Comparison of ENCODE assay signal across 15 mouse cellular contexts in genomic region chr5:124410808-124411207, GRCm38 (mm10). TPM values are rescaled to one million over a fixed set of nuclear protein-coding genes. Genes with fewer than 3 reads are reported as not detected.
DNase-seq lines count a peak whose midpoint lies in the region; ATAC-seq and TF ChIP-seq lines count a peak whose summit lies in the region.
"Had no signal": no experiment of that assay in that cellular context is flagged by ENCODE, and none has a peak within 500 bp of the region (broad histone marks: within the 10 kb centered on the region; RNA-seq: fewer than 3 reads in every experiment).

No protein-coding gene starts in this region.

- no peak overlapping the region for H3K9ac ChIP-seq in heart, adult 2 months (ENCODE audit: low read depth, low read length)
- H3K9ac ChIP-seq in lung, embryonic 14.5 days = no peak overlapping the region
- H3K9ac ChIP-seq: liver, embryonic 13.5 days; midbrain, embryonic 12.5 days had no signal

- H3K4me3 ChIP-seq in heart, adult 2 months = no peak overlapping the region
- no peak overlapping the region for H3K4me3 ChIP-seq in lung, embryonic 14.5 days (ENCODE audit: low read depth, low read length)
- H3K4me3 ChIP-seq in E14TG2a.4 (replicated peaks; ENCODE audit: low read length) = no peak overlapping the region
- H3K4me3 ChIP-seq: liver, embryonic 13.5 days; midbrain, embryonic 12.5 days had no signal

- ATAC-seq in lung, embryonic 14.5 days (ENCODE audit: insufficient read depth) = no peak

- H3K4me2 ChIP-seq in lung, embryonic 14.5 days = no peak overlapping the region
- H3K4me2 ChIP-seq: heart, embryonic 11.5 days; liver, embryonic 13.5 days; midbrain, embryonic 12.5 days had no signal

- TF ChIP-seq POLR2A in heart, adult 2 months (IDR thresholded peaks at IDR 0.05; ENCODE audit: insufficient read depth, low read depth, low read length) = no peak

- TF ChIP-seq EP300 in heart, adult 2 months (IDR thresholded peaks at IDR 0.05; ENCODE audit: insufficient read depth, low read depth, low read length) = no peak

- intact Hi-C loops in heart, adult 2 months (cut with DNase I) = no loop called here

- 67% methylated on average over 3 of the region's 3 CpGs for WGBS in heart, adult 2 months
- WGBS in lung, embryonic 14.5 days = 75% methylated on average over 3 of the region's 3 CpGs

- DNase-seq in heart, adult 2 months = no peak
- DNase-seq in heart, adult 8-10 months (ENCODE audit: low spot score) = no peak
- DNase-seq in lung, embryonic 14.5 days = peak; percentile 14
- DNase-seq in lung, adult 18-20 months = no peak
- DNase-seq in induced T-regulatory cell, adult 2 months (ENCODE audit: low read depth) = peak; percentile 38
- DNase-seq in layer of hippocampus, postnatal 36 days = no peak
- DNase-seq in urinary bladder, postnatal 4 days (ENCODE audit: low spot score in 2 of 2) = no peak
- DNase-seq: adrenal gland, postnatal 25 days; cerebellum, adult 18-20 months; kidney, adult 8-10 months; liver, embryonic 13.5 days; right cerebral cortex, postnatal 14 days had no signal

- H3K27ac ChIP-seq in heart, adult 2 months = no peak overlapping the region
- no peak overlapping the region for H3K27ac ChIP-seq in lung, embryonic 14.5 days (ENCODE audit: low read depth)
- H3K27ac ChIP-seq: liver, embryonic 13.5 days; midbrain, embryonic 12.5 days had no signal

- no peaks in the 10 kb centered on the region for H3K9me3 ChIP-seq in lung, embryonic 14.5 days (ENCODE audit: low read depth, low read length)
- no peaks in the 10 kb centered on the region for H3K9me3 ChIP-seq in E14TG2a.4 (ENCODE audit: low read length)
- H3K9me3 ChIP-seq: liver, embryonic 13.5 days; midbrain, embryonic 12.5 days had no signal

- no peaks in the 10 kb centered on the region for H3K4me1 ChIP-seq in heart, adult 2 months (ENCODE audit: control insufficient read depth, insufficient read depth, low read length)
- H3K4me1 ChIP-seq in lung, embryonic 14.5 days (ENCODE audit: insufficient read depth) = no peaks in the 10 kb centered on the region
- peaks cover 15% of the 10 kb centered on the region for H3K4me1 ChIP-seq in E14TG2a.4 (replicated peaks; ENCODE audit: low read depth, low read length)
- H3K4me1 ChIP-seq: midbrain, embryonic 12.5 days had no signal

- TF ChIP-seq CTCF in heart, adult 2 months (IDR thresholded peaks at IDR 0.05) = peak; percentile 39
- TF ChIP-seq CTCF in lung, embryonic 14.5 days (IDR thresholded peaks at IDR 0.05; ENCODE audit: low read depth) = 0 out of 2 replicates have a peak, but pooled peaks have one; percentile 6
- peak; percentile 32 for TF ChIP-seq CTCF in E14TG2a.4 (conservative IDR thresholded peaks at IDR 0.05; ENCODE audit: low read length)

- H3K36me3 ChIP-seq in heart, adult 2 months (ENCODE audit: control insufficient read depth, insufficient read depth, low read length) = peaks cover 4% of the 10 kb centered on the region
- H3K36me3 ChIP-seq in lung, embryonic 14.5 days (ENCODE audit: insufficient read depth) = peaks cover 77% of the 10 kb centered on the region
- H3K36me3 ChIP-seq in E14TG2a.4 (ENCODE audit: insufficient read depth, low read length) = peaks cover 92% of the 10 kb centered on the region

- no peaks in the 10 kb centered on the region; the same call in 1 of the 2 replicates for H3K79me2 ChIP-seq in heart, adult 2 months (replicated peaks; ENCODE audit: control insufficient read depth, insufficient read depth, low read length)

- no peaks in the 10 kb centered on the region for H3K27me3 ChIP-seq in heart, adult 2 months (ENCODE audit: control insufficient read depth, insufficient read depth, low read length)
- H3K27me3 ChIP-seq in lung, embryonic 14.5 days (ENCODE audit: insufficient read depth, low read length) = no peaks in the 10 kb centered on the region
- H3K27me3 ChIP-seq in E14TG2a.4 (ENCODE audit: insufficient read depth, low read length) = no peaks in the 10 kb centered on the region
- H3K27me3 ChIP-seq: liver, embryonic 13.5 days; midbrain, embryonic 12.5 days had no signal

RNA-seq across cellular contexts. Expression of gene Sbno1, which starts 15.0 kb away (rescaled TPM):
- total RNA-seq in heart, adult 2 months (2021) = 10 to 100 TPM; 58.8 to 62.9 TPM
- polyA plus RNA-seq in heart, adult 2 months (2012; rRNA removed) = 11.3 and 18.5 TPM in 2 replicates
- 10 to 100 TPM; 63.2 to 73.4 (median 65.6) TPM for total RNA-seq in heart, adult 8-10 months (2022)
- 85.6 and 88.6 TPM in 2 replicates for polyA plus RNA-seq in lung, embryonic 14.5 days (2014; fragmentation: Nextera tagmentation; extraction: Ambion mirVana)
- 100 to 1,000 TPM; 148 to 157 TPM for total RNA-seq in layer of hippocampus, postnatal 36 days (2021)

RNA-seq across cellular contexts. Expression of gene Kmt5a, which starts 28.9 kb away (rescaled TPM):
- 100 to 1,000 TPM; 191 to 210 TPM for total RNA-seq in heart, adult 2 months (2021)
- polyA plus RNA-seq in heart, adult 2 months (2012; rRNA removed) = 136 and 162 TPM in 2 replicates
- total RNA-seq in heart, adult 8-10 months (2022) = 100 to 1,000 TPM; 197 to 262 (median 216) TPM
- 87.7 and 97.5 TPM in 2 replicates for polyA plus RNA-seq in lung, embryonic 14.5 days (2014; fragmentation: Nextera tagmentation; extraction: Ambion mirVana)
- total RNA-seq in layer of hippocampus, postnatal 36 days (2021) = 10 to 100 TPM; 63.9 to 78.5 TPM

RNA-seq across cellular contexts. Expression of gene Cdk2ap1, which starts 47.9 kb away (rescaled TPM):
- total RNA-seq in heart, adult 2 months (2021) = 100 to 1,000 TPM; 143 to 167 TPM
- polyA plus RNA-seq in heart, adult 2 months (2012; rRNA removed) = 117 and 173 TPM in 2 replicates
- 100 to 1,000 TPM; 138 to 152 (median 145) TPM for total RNA-seq in heart, adult 8-10 months (2022)
- polyA plus RNA-seq in lung, embryonic 14.5 days (2014; fragmentation: Nextera tagmentation; extraction: Ambion mirVana) = 193 and 259 TPM in 2 replicates
- total RNA-seq in layer of hippocampus, postnatal 36 days (2021) = 10 to 100 TPM; 95.1 to 99.2 TPM

Comparison
In these comparisons a context has a peak if more than half of its experiments do, and no peak if none do; other contexts are left out.
1. DNase-seq: peak in lung, embryonic 14.5 days (single experiment) and induced T-regulatory cell, adult 2 months (single experiment); none in heart, adult 2 months (0 of 2), heart, adult 8-10 months (single experiment), lung, adult 18-20 months (0 of 2), layer of hippocampus, postnatal 36 days (0 of 2) and urinary bladder, postnatal 4 days (0 of 2).
2. Peak in every context shown above with its lines, with median percentiles within 50 percentile points of each other: CTCF ChIP-seq.